Mouse (Mus musculus): Measurements from ENCODE around the gene Ttbk1.
"Not testable (repeated sequence)": the region's sequence is repeated elsewhere in the genome, so short reads cannot be mapped to it uniquely, and the experiment has no call there.

Gene Ttbk1

GRCm38 (mm10) chr17:46487431-46487830 is at the start of gene Ttbk1:
TSS of gene Ttbk1 (minus strand) at chr17:46487675.
- in situ Hi-C loops (cut with MboI; ENCODE audit: unreplicated experiment in 2 of 2) = no loop called here

GRCm38 (mm10) chr17:46525579-46526307 is 38.3 kb upstream of the Ttbk1 start:
- in situ Hi-C loops (cut with MboI; ENCODE audit: unreplicated experiment in 2 of 2) = loop anchor here (5.0 to 25.0 kb wide), 3 partner anchors 109 to 512 kb away; no protein-coding TSS in a partner anchor

GRCm38 (mm10) chr17:46525065-46525464 is 37.6 kb upstream of the Ttbk1 start:
- in situ Hi-C loops (cut with MboI; ENCODE audit: unreplicated experiment in 2 of 2) = loop anchor here (5.0 to 25.0 kb wide), 3 partner anchors 110 to 512 kb away; no protein-coding TSS in a partner anchor

GRCm38 (mm10) chr17:46521963-46522668 is 34.6 kb upstream of the Ttbk1 start:
- in situ Hi-C loops (cut with MboI; ENCODE audit: unreplicated experiment in 2 of 2) = loop anchor here in 1 of 2 experiments (10.0 kb wide), 1 partner anchor 113 kb away; no protein-coding TSS in a partner anchor

GRCm38 (mm10) chr17:46521174-46521573 is 33.7 kb upstream of the Ttbk1 start:
- in situ Hi-C loops (cut with MboI; ENCODE audit: unreplicated experiment in 2 of 2) = loop anchor here in 1 of 2 experiments (10.0 kb wide), 1 partner anchor 114 kb away; no protein-coding TSS in a partner anchor

- in situ Hi-C loops (cut with MboI; ENCODE audit: unreplicated experiment in 2 of 2) = loop anchor here in 1 of 2 experiments (10.0 kb wide), 1 partner anchor 114 kb away; no protein-coding TSS in a partner anchor
Measured at GRCm38 (mm10) chr17:46520385-46520979, 33.0 kb upstream of the Ttbk1 start.

GRCm38 (mm10) chr17:46519971-46520370 is 32.5 kb upstream of the Ttbk1 start:
- in situ Hi-C loops (cut with MboI; ENCODE audit: unreplicated experiment in 2 of 2) = loop anchor here in 1 of 2 experiments (10.0 kb wide), 1 partner anchor 115 kb away; no protein-coding TSS in a partner anchor

- in situ Hi-C loops (cut with MboI; ENCODE audit: unreplicated experiment in 2 of 2) = loop anchor here (5.0 kb wide), 2 partner anchors 76 to 331 kb away; partner anchors contain the start of gene Slc22a7 (in 1 of the 2)
Measured at GRCm38 (mm10) chr17:46513329-46513728, 25.9 kb upstream of the Ttbk1 start.

GRCm38 (mm10) chr17:46511059-46511710 is 23.7 kb upstream of the Ttbk1 start:
- in situ Hi-C loops (cut with MboI; ENCODE audit: unreplicated experiment in 2 of 2) = loop anchor here (5.0 kb wide), 2 partner anchors 74 to 329 kb away; partner anchors contain the start of gene Slc22a7 (in 1 of the 2)

GRCm38 (mm10) chr17:46505617-46506016 is 18.1 kb upstream of the Ttbk1 start:
- in situ Hi-C loops (cut with MboI; ENCODE audit: unreplicated experiment in 2 of 2) = loop anchor here (5.0 to 10.0 kb wide), 3 partner anchors 68 to 241 kb away; partner anchors contain the start of gene Slc22a7 (in 1 of the 2)

GRCm38 (mm10) chr17:46503847-46504638 is 16.6 kb upstream of the Ttbk1 start:
- in situ Hi-C loops (cut with MboI; ENCODE audit: unreplicated experiment in 2 of 2) = loop anchor here (10.0 kb wide), 2 partner anchors 169 to 239 kb away; no protein-coding TSS in a partner anchor

GRCm38 (mm10) chr17:46502775-46503174 is 15.3 kb upstream of the Ttbk1 start:
- in situ Hi-C loops (cut with MboI; ENCODE audit: unreplicated experiment in 2 of 2) = loop anchor here (10.0 kb wide), 2 partner anchors 168 to 238 kb away; no protein-coding TSS in a partner anchor

- in situ Hi-C loops (cut with MboI; ENCODE audit: unreplicated experiment in 2 of 2) = no loop called here
Measured at GRCm38 (mm10) chr17:46497956-46498355, 10.5 kb upstream of the Ttbk1 start.

GRCm38 (mm10) chr17:46496623-46497434 is 9.4 kb upstream of the Ttbk1 start, which contains the start of gene Dnph1:
TSS of gene Dnph1 (plus strand) at chr17:46496711.
- in situ Hi-C loops (cut with MboI; ENCODE audit: unreplicated experiment in 2 of 2) = no loop called here

- in situ Hi-C loops (cut with MboI; ENCODE audit: unreplicated experiment in 2 of 2) = not testable (repeated sequence)
Measured at GRCm38 (mm10) chr17:46496081-46496480, 8.6 kb upstream of the Ttbk1 start.

- in situ Hi-C loops (cut with MboI; ENCODE audit: unreplicated experiment in 2 of 2) = no loop called here
Measured at GRCm38 (mm10) chr17:46495486-46495885, 8.0 kb upstream of the Ttbk1 start.

GRCm38 (mm10) chr17:46486995-46487394 is 480 bp downstream of the Ttbk1 start:
- in situ Hi-C loops (cut with MboI; ENCODE audit: unreplicated experiment in 2 of 2) = no loop called here

- in situ Hi-C loops (cut with MboI; ENCODE audit: unreplicated experiment in 2 of 2) = no loop called here
Measured at GRCm38 (mm10) chr17:46484461-46484875, 3.0 kb downstream of the Ttbk1 start.

Data from v-Abl transformed pro-B cells (cell line).